Mouse (Mus musculus): ENCODE results near the gene Trmt11. TPM values are rescaled to one million over a fixed set of nuclear protein-coding genes. Genes with fewer than 3 reads are reported as not detected.

Gene Trmt11
- polyA plus RNA-seq, 1 experiment = 1.1 TPM

Other genes with a start within 250 kb of the Trmt11 start
- gene Hint3, start 28.9 kb upstream of the Trmt11 start, polyA plus RNA-seq (2012; rRNA removed) = 8.5 and 11.6 TPM in 2 replicates
- gene Ncoa7, start 202.6 kb upstream of the Trmt11 start, polyA plus RNA-seq (2012; rRNA removed) = 2.5 and 3.3 TPM in 2 replicates
- gene Hey2, start 242.1 kb upstream of the Trmt11 start, polyA plus RNA-seq (2012; rRNA removed) = 0.98 and 1.4 TPM in 2 replicates

All from large intestine, adult 2 months (tissue).